Mouse (Mus musculus): ENCODE results near the gene D5Ertd579e.
"Not testable (repeated sequence)": the region's sequence is repeated elsewhere in the genome, so short reads cannot be mapped to it uniquely, and the experiment has no call there.

The D5Ertd579e gene

DNA sequence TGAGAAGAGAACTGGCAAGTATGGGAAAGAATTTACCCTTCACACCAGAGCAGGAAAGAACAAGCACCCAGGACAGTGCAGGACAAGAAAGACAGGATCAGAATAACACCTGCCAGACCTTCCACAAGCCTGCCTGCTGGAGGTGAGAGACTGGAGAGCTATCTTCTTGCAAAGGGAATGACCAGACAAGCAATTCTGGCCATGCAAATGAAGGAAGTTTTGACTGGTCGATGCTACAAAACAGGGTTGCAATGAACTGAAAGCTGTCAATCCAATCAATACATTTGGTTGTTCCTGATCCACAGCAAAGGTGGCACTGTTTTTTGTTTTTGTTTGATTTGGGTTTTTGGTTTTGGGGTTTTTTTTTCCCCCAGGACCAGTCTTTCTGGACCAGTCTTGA is 12.2 kb downstream of the D5Ertd579e start:
- no peak for DNase-seq (ENCODE audit: low spot score in 2 of 2)

DNA sequence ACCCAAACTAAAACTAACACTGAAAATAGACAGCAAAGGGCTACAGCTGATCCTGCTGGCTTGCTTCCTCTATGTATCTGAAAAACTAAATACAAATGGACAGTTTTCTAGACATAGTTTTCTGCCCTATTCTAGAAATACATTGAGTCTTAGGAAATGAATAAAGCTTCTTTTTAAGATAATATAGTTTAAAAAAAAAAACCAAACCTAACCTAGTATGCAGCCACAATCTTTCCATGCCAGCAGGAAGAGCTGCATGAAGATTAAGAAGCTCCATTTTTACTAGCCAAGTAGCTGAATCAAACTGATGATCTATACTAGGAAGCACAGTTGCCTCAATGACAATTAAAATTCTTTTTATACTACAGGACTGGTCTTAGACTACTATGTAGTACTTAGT is 14.6 kb downstream of the D5Ertd579e start:
- DNase-seq (ENCODE audit: low spot score in 2 of 2) = no peak

DNA sequence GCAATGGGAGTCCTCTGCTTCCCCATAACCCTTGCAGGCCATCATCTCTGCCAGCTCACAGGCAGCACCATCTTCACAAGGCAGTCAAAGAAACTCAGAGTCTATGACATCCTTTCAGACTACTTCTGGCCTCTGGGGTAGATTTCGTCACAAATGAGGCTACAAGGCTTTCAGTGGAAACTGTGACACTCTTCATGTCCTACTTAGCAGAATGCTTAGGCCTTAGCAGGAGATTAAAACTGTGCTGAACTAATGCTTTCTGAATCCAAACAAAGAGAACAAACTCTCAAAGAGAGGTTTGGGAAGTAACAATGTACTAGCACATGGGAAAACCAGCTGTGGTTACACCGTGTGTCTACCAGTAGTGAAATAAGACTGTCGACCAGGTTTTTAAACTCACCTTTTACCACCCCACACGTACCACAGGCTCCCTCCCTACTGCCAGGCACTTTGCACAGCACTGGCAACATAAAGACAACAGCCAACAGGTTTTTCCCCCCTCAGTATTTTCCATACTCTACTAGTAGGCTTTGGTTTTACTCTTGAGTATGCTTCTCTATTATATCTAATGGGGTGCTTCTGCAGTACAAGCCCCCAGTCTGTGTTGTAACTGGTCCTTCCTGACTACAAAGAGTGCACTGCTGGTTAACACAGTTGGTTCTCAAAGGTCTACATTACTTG is 15.8 kb downstream of the D5Ertd579e start:
- no peak for DNase-seq (ENCODE audit: low spot score in 2 of 2)

DNA sequence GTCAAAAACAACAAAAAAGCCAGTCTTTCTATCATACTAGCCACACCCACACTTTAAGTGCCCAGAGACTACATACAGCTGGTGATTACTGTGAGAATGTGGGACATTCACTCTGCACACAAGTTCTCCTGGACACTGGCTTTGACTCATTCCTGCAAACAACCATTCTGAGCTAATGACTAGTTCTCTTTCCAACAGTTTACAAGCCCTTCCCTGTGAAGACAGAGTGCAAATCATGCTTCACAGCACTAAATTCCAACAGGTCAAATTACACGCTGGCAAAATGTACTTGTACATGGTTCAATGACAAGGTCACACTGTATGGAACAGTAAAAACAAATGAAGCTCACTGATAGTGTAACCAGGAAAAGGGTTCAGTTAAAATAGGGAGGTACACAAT is 17.0 kb downstream of the D5Ertd579e start:
- no peak for DNase-seq (ENCODE audit: low spot score in 2 of 2)

DNA sequence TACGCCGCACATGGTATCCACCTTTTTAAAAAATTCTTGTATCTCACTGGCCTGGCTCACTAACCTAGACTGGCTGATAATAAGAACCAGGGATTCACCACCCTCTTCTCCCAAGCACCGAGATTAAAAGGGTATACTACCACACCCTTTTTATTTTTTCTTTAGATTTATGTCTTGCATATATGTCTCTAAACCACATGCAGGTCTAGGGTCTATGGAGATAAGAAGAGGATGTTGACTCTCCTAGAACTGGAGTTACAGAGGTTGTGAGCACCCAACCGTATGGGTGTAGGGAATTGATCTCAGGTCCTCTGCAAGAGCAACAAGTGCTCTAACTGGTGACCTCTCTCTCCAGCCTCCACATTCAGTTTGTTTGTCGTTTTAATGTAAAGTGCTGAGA is 17.9 kb downstream of the D5Ertd579e start:
- DNase-seq (ENCODE audit: low spot score in 2 of 2) = no peak

DNA sequence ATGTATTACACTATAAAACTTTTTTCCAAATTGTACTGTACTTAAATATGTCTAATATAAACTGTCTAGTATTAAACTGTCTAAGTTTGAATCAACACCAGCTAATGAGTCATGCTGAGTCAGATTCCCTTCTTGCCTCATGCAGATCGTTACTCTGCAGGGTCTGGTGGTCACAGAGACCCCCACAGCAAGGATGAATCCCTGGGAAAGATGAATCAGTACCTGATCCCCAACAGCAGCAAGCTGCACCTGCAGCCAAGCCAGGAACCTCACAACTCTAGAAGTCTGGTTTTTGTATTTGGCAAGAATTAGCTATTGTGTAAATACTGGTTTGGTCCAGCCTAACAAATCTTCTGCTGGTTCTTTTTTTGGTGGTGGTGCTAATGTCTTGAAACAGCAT is 20.4 kb downstream of the D5Ertd579e start:
- DNase-seq (ENCODE audit: low spot score in 2 of 2) = no peak

DNA sequence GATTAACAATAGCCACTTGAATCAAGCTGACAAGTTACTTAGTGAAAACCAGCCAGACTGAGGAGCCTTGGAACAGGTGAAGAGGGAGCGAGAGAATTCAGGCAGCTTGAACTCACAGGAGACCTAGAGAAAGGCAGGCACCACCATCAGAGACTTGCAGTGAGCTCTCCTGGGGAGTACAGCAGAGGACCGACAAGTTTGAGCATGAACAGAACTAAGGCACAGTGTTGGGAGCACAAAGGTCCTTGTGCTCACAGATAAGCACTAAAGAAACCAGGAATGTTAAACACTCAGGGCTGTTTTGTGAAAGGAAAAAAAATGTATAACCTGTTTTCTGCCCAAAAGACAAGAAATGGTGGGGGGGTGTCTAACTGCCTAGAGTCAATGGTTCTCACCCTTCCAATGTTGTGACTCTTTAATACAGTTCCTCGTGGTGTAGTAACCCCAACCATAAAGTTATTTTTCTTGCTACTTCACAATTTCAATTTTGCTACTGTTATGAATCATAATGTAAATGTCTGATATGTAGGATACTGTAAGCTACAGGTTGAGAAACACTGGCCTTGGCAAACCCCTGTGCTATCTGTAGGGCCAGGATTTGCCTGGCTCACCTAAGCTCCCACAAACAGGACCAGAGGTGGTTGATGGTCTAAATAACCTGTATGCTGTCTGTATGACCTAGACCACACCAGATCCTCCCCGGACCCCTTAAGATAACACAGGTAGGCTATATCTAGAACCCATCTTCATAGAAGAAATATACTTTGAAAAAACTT is 21.0 kb downstream of the D5Ertd579e start:
- DNase-seq (ENCODE audit: low spot score in 2 of 2) = no peak

DNA sequence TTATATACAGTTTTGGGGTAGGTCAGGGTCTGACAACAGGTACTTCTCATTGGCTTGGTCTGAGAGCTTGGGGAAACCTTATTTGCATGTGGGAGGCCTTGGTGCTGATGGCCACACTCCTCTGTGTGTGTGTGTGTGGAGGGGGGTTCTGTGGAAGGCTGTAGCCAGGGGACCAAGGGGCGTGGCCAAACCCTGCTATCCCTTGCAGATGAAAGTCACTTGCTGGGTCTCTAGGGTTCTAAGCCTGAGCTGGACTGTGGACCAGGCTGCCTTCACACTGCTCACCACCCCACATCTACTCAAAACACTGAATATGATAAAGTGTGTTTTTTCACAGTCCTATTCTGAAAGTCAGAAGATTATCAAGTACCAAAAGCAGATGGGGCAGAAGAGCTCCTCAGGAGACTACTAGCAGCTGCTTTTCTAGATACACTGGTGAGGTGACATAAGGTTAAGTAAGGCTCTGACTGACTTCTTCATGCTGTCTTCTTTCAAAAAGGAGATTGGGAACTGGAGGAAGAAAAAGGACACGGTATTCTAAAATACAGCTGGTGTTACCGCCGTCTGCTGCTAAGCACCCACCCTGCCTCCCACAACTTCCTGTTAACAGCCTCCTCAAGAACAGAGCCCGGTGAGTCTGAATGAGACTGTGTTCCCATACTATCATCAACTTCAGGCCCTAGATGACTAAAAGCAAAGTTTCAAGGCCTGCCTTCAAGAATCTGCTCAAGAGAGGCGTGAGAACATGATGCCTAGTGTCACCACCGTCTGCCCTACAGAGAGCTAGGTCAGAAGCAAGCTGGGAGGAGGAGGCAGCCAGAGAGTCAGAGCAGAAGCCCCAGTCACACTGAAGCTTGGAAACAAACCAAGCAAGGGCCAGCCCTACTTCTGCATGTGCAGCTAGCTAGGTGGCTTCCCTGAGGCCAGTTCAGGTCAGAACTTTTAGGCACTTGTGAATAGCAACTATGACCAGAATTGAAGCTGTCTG is 26.5 kb downstream of the D5Ertd579e start:
- DNase-seq (ENCODE audit: low spot score in 2 of 2) = peak; percentile 56 to 58

DNA sequence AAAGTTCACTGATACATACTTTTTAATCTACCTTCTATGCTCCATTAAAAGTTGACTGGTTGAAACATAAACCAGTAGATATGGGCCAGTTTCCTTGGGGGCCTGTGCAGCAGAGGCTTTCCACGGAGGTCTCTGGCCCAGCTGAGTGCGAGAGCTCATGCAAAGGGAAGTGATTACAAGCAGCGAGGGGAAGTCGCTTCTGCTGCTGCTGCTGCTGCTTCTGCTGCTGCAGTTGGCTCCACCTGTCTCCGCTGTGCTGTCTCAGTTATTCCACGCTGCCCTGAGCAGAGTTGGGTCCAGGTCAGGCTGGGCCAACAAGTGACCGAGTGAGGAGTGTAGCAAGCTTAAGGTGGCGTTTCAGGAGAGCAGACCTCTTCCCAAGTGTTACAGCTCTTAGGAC is 27.3 kb downstream of the D5Ertd579e start:
- no peak for DNase-seq (ENCODE audit: low spot score in 2 of 2)

DNA sequence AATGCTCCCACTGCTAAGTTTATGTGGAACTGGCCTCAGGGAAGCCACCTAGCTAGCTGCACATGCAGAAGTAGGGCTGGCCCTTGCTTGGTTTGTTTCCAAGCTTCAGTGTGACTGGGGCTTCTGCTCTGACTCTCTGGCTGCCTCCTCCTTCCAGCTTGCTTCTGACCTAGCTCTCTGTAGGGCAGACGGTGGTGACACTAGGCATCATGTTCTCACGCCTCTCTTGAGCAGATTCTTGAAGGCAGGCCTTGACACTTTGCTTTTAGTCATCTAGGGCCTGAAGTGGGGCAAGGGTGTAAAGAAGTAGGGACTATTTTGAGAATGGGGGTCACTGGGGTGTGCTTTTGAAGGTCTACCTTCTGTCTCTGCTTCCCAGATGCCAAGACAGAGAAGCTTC is 27.8 kb downstream of the D5Ertd579e start:
- DNase-seq (ENCODE audit: low spot score in 2 of 2) = not testable (repeated sequence)

DNA sequence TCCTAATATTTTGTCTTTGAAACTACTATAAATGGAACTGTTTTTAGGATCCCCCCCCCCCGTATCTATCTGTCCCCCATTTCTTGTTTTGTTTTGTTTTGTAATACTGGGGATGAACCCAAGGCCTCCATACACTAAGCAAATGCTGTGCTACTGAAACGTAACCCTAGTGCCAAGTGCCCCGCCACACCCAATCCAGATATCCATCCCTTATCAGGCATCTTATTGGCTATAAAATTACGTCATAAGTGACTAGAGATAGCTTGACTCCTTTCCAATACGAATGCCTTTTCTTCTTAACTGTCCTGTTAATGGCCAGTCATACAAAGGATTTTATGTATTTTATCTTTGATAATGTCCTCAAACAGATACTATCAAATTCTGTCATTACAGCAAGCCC is 28.7 kb downstream of the D5Ertd579e start:
- no peak for DNase-seq (ENCODE audit: low spot score in 2 of 2)

DNA sequence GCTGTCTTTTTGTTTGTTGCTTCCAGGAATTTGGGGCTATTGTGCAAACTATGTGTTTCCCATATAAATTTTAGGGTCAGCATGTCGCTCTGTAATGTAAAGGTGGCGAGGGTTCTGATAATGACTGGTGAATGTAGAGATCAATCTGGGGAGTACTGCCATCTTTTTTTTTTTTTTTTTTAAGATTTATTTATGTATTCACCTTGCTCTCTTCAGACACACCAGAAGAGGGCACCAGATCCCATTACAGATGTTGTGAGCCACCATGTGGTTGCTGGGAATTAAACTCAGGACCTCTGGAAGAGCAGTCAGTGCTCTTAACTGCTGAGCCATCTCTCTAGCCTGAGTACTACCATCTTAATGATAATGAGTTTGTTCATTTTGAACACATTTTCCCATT is 29.1 kb downstream of the D5Ertd579e start:
- not testable (repeated sequence) for DNase-seq (ENCODE audit: low spot score in 2 of 2)

DNA sequence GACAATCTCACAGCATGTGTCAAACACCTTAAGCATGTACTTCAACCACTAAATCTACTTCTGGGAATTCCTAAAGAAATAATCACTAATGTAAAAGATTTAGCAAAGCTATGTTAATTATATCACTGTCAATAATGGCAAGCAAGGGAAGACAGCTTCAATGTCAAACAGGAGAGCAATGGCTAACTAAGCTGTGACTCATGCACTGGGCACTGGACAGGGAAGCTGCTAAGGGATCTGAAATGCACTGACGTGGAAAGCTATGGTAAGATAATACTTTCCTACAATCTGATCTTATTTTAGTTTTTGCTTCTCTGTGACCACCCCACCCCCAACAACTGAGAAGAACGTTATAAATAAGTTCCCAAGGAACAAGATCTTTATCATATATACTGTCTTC is 32.5 kb downstream of the D5Ertd579e start:
- no peak for DNase-seq (ENCODE audit: low spot score in 2 of 2)

DNA sequence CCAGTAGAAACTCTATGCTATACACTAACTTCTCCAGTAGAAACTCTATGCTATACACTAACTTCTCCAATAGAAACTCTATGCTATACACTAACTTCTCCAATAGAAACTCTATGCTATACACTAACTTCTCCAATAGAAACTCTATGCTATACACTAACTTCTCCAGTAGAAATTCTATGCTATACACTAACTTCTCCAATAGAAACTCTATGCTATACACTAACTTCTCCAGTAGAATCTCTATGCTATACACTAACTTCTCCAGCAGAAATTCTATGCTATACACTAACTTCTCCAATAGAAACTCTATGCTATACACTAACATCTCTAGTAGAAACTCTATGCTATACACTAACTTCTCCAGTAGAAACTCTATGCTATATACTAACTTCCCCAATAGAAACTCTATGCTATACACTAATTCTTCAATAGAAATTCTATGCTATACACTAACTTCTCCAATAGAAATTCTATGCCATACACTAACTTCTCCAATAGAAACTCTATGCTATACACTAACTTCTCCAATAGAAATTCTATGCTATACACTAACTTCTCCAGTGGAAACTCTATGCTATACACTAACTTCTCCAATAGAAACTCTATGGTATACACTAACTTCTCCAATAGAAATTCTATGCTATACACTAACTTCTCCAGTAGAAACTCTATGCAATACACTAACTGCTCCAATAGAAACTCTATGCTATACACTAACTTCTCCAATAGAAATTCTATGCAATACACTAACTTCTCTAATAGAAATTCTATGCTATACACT is 34.7 kb downstream of the D5Ertd579e start:
- DNase-seq (ENCODE audit: low spot score in 2 of 2) = not testable (repeated sequence)

DNA sequence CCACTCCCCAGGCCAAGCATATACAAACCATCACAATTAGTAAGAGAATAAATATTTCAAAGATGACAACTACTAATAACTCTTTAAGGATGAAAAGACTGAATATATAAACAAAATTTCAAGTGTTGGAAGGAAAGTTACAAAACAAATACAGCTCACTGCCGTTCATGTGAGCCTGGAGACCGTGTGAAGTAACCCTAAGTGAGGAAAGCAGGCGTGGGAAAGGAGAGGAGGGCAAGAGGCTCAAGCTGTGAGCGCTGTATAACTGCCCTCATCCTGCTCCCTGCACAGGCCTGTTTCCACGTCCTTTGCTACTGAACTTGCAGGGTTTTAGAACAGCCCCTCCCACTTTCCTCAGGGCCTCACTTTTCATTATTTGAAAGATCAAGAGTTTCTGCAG is 70.2 kb downstream of the D5Ertd579e start:
- no peak for DNase-seq (ENCODE audit: low spot score in 2 of 2)

DNA sequence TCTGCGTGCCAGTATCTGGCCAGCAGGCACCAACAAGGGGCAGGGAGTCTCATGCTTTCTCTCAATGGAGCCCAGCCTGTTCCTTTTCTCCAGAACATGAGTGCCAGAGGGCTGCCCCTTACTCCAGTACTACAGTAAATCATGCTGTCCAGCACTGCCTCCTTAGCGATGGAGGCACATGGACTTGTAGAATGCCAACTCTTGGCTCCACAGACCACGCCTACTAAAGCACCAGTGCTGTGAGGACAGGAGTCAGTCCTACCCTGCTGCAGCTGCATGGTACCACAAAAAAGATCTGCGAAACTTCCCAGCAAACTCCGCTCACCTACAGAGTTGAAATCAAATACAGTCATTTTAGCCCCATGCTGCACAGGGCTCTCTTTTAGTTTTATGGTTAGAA is 72.2 kb downstream of the D5Ertd579e start:
- DNase-seq (ENCODE audit: low spot score in 2 of 2) = no peak

DNA sequence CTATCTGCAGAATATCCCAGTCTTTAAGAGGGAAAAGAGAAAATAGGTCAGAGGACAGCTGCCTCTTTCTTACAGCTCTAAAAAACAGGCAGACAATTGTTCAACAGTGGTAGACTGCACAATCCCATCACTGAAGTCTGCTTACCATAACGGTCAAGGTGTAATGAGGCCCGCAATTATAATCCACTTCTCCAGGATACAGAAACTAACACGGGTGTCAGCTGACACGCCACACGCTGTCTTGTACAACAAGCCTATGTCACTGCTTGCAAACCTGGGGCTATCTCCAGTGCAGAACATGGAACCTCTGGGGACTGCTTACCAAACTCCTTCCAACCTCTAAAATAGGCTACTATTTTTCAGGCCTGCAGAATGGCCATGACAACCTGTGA is 74.8 kb downstream of the D5Ertd579e start:
- no peak for DNase-seq (ENCODE audit: low spot score in 2 of 2)

DNA sequence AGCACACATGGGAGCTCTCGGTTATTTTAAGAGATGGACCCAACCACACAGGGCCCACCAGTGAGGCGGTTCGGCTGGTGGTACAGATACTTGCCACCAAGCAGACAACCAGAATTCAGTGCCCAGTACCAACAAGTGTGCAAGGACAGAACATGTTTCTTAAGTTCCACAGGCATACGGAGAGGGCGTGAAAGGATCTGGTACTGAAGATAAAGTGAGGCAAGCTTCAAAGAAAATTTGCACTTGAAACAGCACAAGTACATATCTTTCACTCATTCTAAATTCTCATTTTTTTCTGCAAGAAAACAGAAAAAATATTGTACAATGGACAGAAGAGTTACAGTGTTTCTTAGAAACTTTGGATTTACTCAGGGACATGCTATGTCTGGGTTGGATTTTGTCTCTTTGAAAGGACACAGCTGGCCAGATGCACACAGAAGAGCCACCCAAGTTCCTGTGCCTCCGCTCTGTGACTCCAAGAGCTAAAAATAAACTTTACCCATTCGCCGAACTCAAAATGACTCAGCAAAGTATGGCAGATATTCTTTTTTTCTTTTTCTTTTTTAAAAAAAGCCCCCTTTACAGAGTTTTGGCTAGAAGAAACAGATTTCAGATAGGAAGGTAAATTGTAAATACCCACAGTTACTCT is 75.3 kb downstream of the D5Ertd579e start:
- no peak for DNase-seq (ENCODE audit: low spot score in 2 of 2)

DNA sequence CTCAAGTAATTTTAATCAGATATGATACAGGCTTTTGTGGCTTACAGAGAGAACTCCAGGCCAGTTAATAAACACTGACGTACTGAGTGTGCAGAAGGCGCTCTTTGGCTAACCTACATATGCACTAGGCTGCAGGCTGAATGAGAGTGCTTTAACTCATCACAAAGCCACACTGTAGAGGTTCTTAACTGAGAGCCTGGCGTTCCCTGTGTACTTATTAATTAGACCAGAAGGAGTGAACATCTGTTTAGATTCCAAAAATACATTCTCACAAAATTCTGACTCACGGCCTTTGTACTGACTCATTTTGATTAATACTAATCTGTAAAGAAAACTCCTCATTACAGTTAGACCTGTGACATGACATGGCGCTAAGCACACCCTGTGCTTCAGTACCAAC is 76.9 kb downstream of the D5Ertd579e start:
- DNase-seq (ENCODE audit: low spot score in 2 of 2) = no peak

DNA sequence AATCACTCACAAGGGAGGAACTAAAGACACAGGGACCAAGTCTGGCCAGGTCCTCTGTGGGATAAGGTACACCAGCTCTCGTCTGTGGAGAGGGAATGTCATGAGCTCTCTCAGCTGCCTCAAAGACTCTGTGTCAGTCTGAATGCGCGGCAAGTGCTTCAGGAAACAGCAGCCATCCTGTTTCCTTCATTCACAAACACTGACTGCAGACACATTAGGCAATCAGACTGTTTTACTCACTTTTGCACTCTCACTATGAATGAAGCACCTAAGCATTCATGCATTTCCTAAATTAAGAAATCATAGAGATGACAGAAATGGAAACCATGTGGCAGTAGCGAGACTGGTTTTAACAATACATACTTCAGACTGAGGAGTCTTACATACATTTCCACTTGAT is 77.5 kb downstream of the D5Ertd579e start:
- no peak for DNase-seq (ENCODE audit: low spot score in 2 of 2)

DNA sequence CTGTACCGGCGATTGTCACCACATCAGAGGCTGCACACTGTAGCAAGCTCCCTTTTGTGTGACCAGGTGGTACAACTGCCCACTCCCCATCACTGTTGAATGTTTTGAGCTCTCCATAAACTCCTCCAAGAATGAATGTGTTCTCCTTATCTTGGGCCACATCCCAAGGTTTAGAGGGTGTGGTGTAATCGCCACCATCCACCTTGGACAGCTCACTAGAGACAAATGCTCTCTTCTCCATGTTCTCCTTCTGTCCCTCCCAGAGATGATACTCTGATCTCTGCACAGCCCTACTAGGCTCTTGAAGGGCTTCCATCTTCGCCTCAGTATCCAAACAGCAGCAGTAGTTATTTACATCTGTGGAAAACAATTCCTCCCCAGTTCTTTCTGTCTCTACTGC is 81.7 kb downstream of the D5Ertd579e start:
- DNase-seq (ENCODE audit: low spot score in 2 of 2) = no peak

Measured in right cerebral cortex, postnatal 10 days (tissue).